Mouse (Mus musculus) lung, embryonic 14.5 days (tissue): ENCODE results near the gene Ugcg. TPM values are rescaled to one million over a fixed set of nuclear protein-coding genes. Genes with fewer than 3 reads are reported as not detected.

Experiments used
- ATAC-seq: fragments of 200-750 bp; cut with Nextera tagmentation; 2 replicates; pipeline ENCODE4 v1.8.0; 2017; ENCODE audit warnings: mild to moderate bottlenecking, moderate TSS enrichment, moderate library complexity; ENCODE audit not compliant: insufficient read depth
- DNase-seq: peaks from one replicate; pipeline ENCODE4 v3.0.0-alpha.2; 2015
- H3K27ac ChIP-seq: fragments of 300-500 bp; sonication (generic); 2 replicates; pipeline ENCODE4 v1.5.1; 2014; ENCODE audit warnings: low read depth, mild to moderate bottlenecking, moderate library complexity
- H3K27me3 ChIP-seq: fragments of 300-500 bp; sonication (generic); 2 replicates; pipeline ENCODE4 v1.6.1; 2014; ENCODE audit warnings: low read length, control low read depth; ENCODE audit not compliant: insufficient read depth
- H3K36me3 ChIP-seq: fragments of 300-500 bp; sonication (generic); 2 replicates; pipeline ENCODE4 v1.6.1; 2014; ENCODE audit warnings: control low read depth; ENCODE audit not compliant: insufficient read depth
- H3K4me1 ChIP-seq: fragments of 300-500 bp; sonication (generic); 2 replicates; pipeline ENCODE4 v1.6.1; 2014; ENCODE audit warnings: antibody characterized with exemption, control low read depth; ENCODE audit not compliant: insufficient read depth
- H3K4me2 ChIP-seq: fragments of 300-500 bp; sonication (generic); 2 replicates; pipeline ENCODE4 v1.6.1; 2014; ENCODE audit warnings: mild to moderate bottlenecking
- H3K4me3 ChIP-seq: fragments of 300-500 bp; sonication (generic); 2 replicates; pipeline ENCODE4 v1.5.1; 2014; ENCODE audit warnings: low read depth, low read length
- H3K9ac ChIP-seq: fragments of 300-500 bp; sonication (generic); 2 replicates; pipeline ENCODE4 v1.6.1; 2014
- H3K9me3 ChIP-seq: fragments of 300-500 bp; sonication (generic); 2 replicates; pipeline ENCODE4 v1.6.1; 2016; ENCODE audit warnings: low read depth, low read length, control low read depth
- CTCF ChIP-seq: IDR thresholded peaks from 2 replicates; pipeline ENCODE4 v1.5.1; 2016; ENCODE audit warnings: antibody characterized with exemption, low read depth
- WGBS: fragments of 180-500 bp; shearing (Covaris S2); extraction: QIAGEN DNeasy Blood & Tissue Kit; methylation state at CpG from one replicate; pipeline ENCODE4 v1.1.7; 2014; 5-methylcytosine and 5-hydroxymethylcytosine counted together
- polyA plus RNA-seq: library from polyadenylated mRNA; unstranded; fragments of >200 nt; fragmentation: Nextera tagmentation; extraction: Ambion mirVana; gene quantifications from 2 replicates; pipeline ENCODE4 v1.2.1, GENCODE M21; 2014

Ugcg gene
- polyA plus RNA-seq, 1 experiment from 2014 or later = 13.8 TPM

GRCm38 (mm10) chr4:59214695-59215094 lies 25.6 kb downstream of the Ugcg start:
- no peaks in the 10 kb centered on the region for H3K4me1 ChIP-seq
- H3K27me3 ChIP-seq = no peaks in the 10 kb centered on the region
- no peak overlapping the region for H3K27ac ChIP-seq
- no peak overlapping the region for H3K4me3 ChIP-seq
- no peak for DNase-seq
- peaks cover 52% of the 10 kb centered on the region for H3K36me3 ChIP-seq
- no peak for TF ChIP-seq CTCF
- H3K9ac ChIP-seq = no peak overlapping the region
- WGBS = 90% methylated on average over 5 of the region's 5 CpGs
- ATAC-seq = no peak
- no peak overlapping the region for H3K4me2 ChIP-seq
- no peaks in the 10 kb centered on the region for H3K9me3 ChIP-seq

- DNase-seq (no peak), ATAC-seq (no peak)
- Histone ChIP-seq H3K4me2 (no peak overlapping the region), H3K4me3 (no peak overlapping the region), H3K27ac (no peak overlapping the region), H3K9me3 (no peaks in the 10 kb centered on the region), H3K36me3 (peaks cover 59% of the 10 kb centered on the region), H3K27me3 (no peaks in the 10 kb centered on the region), H3K9ac (no peak overlapping the region), H3K4me1 (no peaks in the 10 kb centered on the region)
- no peak for TF ChIP-seq CTCF
- WGBS = 91% methylated on average over 3 of the region's 3 CpGs
Measured at GRCm38 (mm10) chr4:59215585-59215984, 26.5 kb downstream of the Ugcg start.

GRCm38 (mm10) chr4:59217101-59217500 lies 28.0 kb downstream of the Ugcg start:
- H3K27me3 ChIP-seq = no peaks in the 10 kb centered on the region
- H3K9ac ChIP-seq = no peak overlapping the region
- no peak for TF ChIP-seq CTCF
- DNase-seq (no peak), ATAC-seq (no peak)
- H3K4me2 ChIP-seq = no peak overlapping the region
- no peak overlapping the region for H3K27ac ChIP-seq
- 89% methylated on average over 7 of the region's 7 CpGs for WGBS
- no peaks in the 10 kb centered on the region for H3K4me1 ChIP-seq
- peaks cover 61% of the 10 kb centered on the region for H3K36me3 ChIP-seq
- H3K9me3 ChIP-seq = no peaks in the 10 kb centered on the region
- H3K4me3 ChIP-seq = no peak overlapping the region

- no peak for ATAC-seq
Measured at GRCm38 (mm10) chr4:59218154-59218553, 29.1 kb downstream of the Ugcg start.

GRCm38 (mm10) chr4:59222226-59222625 lies 33.2 kb downstream of the Ugcg start:
- Histone ChIP-seq H3K27ac (no peak overlapping the region), H3K4me1 (no peaks in the 10 kb centered on the region), H3K9me3 (no peaks in the 10 kb centered on the region), H3K4me3 (no peak overlapping the region), H3K27me3 (no peaks in the 10 kb centered on the region), H3K36me3 (peaks cover 40% of the 10 kb centered on the region), H3K9ac (no peak overlapping the region), H3K4me2 (no peak overlapping the region)
- 79% methylated on average over 9 of the region's 9 CpGs for WGBS
- TF ChIP-seq CTCF = no peak
- no peak for ATAC-seq
- no peak for DNase-seq

More at GRCm38 (mm10) chr4:59218154-59218553, 29.1 kb downstream of the Ugcg start:
- no peaks in the 10 kb centered on the region for H3K27me3 ChIP-seq
- 65% methylated on average over 7 of the region's 7 CpGs for WGBS
- DNase-seq = no peak
- no peaks in the 10 kb centered on the region for H3K4me1 ChIP-seq
- no peaks in the 10 kb centered on the region for H3K9me3 ChIP-seq
- no peak overlapping the region for H3K4me3 ChIP-seq
- H3K4me2 ChIP-seq = no peak overlapping the region
- peaks cover 61% of the 10 kb centered on the region for H3K36me3 ChIP-seq
- no peak for TF ChIP-seq CTCF
- H3K9ac ChIP-seq = no peak overlapping the region
- H3K27ac ChIP-seq = no peak overlapping the region

- H3K27me3 ChIP-seq = no peaks in the 10 kb centered on the region
- H3K9ac ChIP-seq = no peak overlapping the region
- no peak overlapping the region for H3K4me3 ChIP-seq
- H3K36me3 ChIP-seq = peaks cover 35% of the 10 kb centered on the region
- no peaks in the 10 kb centered on the region for H3K9me3 ChIP-seq
- 83% methylated on average over 5 of the region's 5 CpGs for WGBS
- no peak for TF ChIP-seq CTCF
- no peaks in the 10 kb centered on the region for H3K4me1 ChIP-seq
- no peak for ATAC-seq
- no peak for DNase-seq
- H3K27ac ChIP-seq = no peak overlapping the region
- H3K4me2 ChIP-seq = no peak overlapping the region
Measured at GRCm38 (mm10) chr4:59223055-59223615, 34.1 kb downstream of the Ugcg start.

- no peak for ATAC-seq
- no peak overlapping the region for H3K4me3 ChIP-seq
- no peaks in the 10 kb centered on the region for H3K9me3 ChIP-seq
- peaks cover 21% of the 10 kb centered on the region for H3K36me3 ChIP-seq
- TF ChIP-seq CTCF = no peak
- no peak overlapping the region for H3K9ac ChIP-seq
- no peak overlapping the region for H3K27ac ChIP-seq
- no peaks in the 10 kb centered on the region for H3K4me1 ChIP-seq
- H3K27me3 ChIP-seq = no peaks in the 10 kb centered on the region
- H3K4me2 ChIP-seq = no peak overlapping the region
- 83% methylated on average over 4 of the region's 4 CpGs for WGBS
- DNase-seq = no peak
Measured at GRCm38 (mm10) chr4:59224889-59225288, 35.8 kb downstream of the Ugcg start.
